Mouse (Mus musculus): ENCODE data around the gene Klf13.

The Klf13 gene

DNA sequence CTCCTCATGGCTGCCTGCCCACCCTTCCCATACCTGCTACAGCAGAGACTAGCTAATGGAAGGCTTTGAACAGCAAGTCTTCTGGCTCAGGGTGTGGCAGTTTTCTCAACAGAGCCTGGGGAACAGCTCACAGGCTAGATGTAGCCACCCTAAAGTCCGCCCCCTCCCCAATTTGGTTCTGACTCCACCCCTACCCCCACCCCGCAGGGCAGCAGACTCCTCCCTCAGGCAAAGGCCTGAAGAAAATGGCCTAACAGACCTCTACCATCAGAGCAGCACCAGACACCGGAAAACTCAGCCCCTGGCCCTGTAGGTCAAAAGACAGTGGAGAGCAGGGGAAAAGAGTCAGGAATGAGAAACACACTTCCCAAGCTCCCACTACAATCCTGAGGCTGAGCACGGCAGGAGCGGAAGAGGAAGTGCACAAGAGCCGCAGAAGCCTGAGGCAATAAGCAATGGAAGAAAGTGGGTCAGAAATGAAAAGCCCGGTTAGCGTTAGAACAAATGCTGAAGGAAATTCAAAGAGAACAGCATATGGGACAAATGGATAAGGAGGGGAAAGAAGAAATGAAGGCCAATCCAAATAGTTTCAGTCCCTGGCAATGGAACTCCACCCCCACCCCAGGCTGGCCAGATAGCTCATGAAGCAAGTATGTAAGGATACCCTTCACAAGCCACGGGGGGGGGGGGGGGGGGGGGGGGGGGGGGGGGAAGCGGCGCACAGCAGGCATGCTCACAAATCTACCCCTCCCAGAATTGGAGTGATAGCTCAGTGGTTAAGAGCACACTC is 30.0 kb downstream of the Klf13 start:
- no peak for DNase-seq (ENCODE audit: low spot score in 2 of 2)

DNA sequence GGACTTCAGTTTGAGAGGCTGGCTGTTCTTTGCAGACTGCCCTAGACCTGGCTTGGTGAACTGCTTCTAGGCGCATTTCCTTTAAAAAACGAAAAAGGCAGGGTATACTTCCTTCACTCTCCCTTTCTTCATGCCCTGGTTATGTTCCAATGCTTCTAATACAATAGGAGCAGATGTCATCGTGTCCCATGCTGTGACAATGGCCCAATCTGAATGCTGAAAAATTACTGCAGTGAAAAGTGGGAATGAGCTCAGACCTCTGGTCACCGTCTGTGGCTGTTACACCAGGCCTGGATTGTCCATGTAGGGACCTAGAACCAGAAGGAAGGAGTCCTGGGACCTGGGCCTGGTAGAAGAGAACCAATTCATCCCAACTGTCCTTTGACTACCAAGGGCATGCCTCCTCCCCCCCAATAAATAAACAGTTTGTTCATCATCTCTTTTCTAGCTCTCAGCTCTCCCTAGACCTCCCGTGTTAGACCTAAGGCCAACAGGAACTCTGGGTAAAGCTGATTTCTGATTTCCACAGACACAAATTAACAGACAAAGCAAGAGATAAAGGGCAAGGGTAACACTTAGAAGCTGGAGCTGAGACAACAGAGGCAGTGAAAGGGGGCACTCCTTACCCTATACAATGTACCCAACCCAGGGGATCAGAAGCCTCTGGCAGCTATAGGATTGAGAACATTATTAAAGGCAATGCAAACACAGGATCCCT is 30.8 kb downstream of the Klf13 start:
- no peak for DNase-seq (ENCODE audit: low spot score in 2 of 2)

DNA sequence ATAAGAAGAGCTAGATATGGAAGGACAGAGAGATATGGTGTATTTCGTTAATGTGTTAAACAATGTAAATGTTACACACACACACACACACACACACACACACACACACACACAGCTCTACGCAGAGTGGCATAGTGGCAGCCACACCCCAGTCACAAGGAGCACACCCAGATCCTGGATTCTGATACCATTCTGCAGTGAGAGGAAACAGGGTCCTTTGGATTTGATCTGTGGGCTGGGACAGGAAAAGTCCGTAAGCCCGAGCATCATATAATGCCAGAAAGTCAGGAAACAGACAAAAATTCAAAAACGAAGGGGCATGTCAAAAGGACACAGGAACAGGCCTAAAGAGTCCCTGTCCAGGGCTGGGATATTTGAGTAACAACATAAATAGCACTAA is 33.1 kb downstream of the Klf13 start:
- DNase-seq (ENCODE audit: low spot score in 2 of 2) = no peak

DNA sequence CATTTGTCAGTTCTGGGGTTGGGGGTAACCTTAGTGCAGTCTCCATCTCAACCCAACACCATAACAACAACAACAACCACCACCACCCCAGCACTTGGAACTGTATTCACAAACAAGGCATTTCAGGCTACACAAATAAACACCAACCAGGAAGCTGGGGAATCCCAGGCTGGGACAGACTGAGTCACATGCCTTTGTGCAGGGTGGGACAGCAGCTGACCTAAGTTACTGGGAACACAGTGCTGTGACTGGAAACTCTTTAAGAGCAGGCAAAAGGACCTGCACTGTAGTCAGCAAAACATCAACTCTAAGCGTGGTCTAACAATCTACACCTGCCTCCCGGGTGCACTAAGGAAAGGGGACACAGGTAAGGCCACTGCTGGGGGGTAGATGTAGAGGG is 33.5 kb downstream of the Klf13 start:
- no peak for DNase-seq (ENCODE audit: low spot score in 2 of 2)

DNA sequence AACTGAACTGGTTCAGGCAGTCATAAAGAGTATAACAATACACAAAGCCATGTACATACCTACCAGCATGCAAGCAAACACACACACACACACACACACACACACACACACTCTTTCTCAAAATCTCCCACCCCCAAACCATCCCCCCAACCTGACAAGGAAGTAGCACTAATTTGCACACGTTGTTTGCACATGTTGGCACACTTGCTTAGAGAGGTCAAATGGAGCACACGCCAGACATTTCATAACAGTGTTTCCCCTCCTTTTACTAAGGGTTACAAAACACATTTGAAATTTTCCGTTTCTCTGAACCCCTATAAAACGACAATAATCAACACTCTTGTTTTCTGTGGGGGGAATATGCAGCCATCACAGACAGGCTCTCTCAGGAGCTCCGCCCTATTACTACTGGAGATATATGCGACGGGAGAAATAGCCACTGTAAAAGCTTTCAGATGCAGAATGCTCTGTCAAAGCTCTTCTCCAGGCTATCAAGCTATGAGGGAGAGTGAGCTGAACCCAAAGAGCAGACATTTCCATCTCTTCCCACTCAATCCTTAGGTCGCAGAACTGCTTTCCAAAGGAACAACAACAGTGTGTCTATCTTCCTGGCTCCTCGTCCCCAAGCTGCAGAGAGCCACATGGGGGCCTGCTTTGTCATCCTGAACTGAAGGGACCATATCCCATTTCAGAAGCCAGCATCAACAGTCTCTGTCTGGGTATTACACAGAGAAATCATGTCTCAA is 34.9 kb downstream of the Klf13 start:
- no peak for DNase-seq (ENCODE audit: low spot score in 2 of 2)

DNA sequence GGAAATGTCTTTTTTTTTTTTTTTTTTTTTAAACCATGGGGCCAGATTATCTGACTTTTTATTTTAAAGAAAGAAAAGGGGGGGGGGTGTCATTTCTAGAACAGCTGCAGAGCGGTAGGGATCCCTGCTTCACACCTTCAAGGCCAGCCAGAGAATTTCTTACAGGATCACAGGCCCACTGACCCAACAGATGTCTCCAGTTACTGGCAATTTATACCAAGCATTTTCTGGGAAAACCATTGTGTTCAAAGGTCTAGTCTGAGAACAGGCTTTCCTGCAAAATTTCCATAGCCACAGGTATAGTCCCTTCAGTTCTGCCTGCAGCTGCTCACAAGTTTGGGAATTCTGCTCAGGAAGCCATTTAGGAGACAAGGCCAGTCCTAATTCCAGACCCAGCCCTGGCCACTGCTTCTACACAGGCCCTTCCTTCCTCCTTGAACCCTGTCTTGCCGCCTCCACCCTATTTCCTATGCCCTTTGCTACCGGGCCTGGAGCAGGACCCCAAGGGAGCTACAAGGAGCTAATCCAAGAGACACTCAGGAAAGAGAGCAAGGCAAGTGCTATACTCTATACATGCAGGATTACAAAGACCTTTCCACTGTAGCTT is 36.0 kb downstream of the Klf13 start:
- DNase-seq (ENCODE audit: low spot score in 2 of 2) = no peak

DNA sequence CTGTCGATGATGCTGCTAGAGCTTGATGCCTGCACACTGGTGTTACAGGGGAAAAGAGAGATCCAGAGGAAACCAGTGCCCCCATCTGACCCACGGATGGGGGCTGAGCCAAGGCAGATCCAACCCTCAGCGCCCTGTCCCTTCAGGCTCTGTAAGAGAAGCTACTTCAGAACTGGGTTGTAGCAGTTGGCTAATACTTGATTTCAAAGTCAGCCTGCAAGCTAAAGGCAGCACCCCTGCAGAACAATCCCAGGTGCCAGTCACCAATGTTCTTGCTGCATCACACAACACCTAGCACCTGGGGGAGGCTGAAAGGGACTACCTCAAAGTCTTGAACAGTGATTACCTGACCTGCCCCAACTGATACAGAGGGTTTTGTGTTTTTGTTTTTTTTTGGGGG is 36.8 kb downstream of the Klf13 start:
- DNase-seq (ENCODE audit: low spot score in 2 of 2) = no peak

DNA sequence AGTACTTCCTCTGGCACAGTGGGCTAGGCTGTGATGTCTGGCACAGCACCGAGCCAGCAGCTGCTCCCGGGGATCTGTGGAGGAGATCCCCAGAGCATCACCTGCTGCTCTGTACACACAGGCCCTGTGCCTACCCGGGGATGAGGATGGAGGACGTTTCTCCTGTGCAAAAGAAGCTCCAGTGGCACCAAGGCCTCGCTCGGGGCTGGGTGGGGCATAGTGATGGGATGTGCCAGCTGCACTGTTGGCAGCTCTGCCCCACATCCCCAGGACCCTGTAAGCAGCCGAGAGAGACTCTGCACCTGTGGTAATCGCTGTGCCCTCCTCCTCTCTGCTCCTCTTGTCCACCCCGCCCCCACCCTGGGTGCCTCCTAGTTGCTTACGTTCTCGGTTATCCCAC is 37.4 kb downstream of the Klf13 start:
- DNase-seq (ENCODE audit: low spot score in 2 of 2) = no peak

DNA sequence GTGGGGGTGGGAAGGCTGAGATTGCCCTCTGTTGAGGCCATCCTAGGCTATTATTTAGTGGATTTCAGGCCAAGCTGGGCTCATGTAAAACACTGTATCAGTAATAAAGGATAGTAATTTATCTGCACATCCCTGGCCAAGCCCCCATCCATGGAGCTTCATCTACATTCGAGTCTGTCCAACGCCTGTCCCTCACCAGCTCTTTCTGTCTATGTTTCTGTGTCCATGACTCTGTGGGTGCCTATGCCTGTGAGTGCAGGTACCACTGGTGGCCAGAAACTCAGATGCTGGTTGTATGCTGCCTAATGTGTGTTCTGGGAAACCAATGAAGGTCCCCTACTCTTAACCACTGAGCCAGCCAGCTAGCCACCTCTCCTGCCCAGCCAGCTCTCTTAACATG is 38.3 kb downstream of the Klf13 start:
- DNase-seq (ENCODE audit: low spot score in 2 of 2) = no peak

DNA sequence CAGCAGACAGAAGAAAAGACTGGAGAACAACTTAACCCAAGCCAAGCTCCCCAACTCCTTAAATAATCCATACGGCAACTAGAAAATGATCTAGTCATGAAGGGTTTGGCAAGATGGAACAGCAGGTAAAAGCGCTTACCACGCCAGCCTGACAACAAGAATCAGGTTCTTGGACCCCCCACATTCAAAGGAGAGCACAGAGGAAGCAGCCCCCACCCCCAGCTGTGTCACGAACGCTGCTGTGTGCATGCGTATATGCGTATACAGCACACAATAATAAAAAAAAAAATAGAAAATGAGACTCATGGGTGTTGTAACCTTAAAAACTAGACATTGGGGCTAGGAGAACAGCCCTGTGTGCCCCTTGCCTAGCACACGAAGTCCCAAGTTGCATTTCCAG is 38.8 kb downstream of the Klf13 start:
- DNase-seq (ENCODE audit: low spot score in 2 of 2) = no peak

DNA sequence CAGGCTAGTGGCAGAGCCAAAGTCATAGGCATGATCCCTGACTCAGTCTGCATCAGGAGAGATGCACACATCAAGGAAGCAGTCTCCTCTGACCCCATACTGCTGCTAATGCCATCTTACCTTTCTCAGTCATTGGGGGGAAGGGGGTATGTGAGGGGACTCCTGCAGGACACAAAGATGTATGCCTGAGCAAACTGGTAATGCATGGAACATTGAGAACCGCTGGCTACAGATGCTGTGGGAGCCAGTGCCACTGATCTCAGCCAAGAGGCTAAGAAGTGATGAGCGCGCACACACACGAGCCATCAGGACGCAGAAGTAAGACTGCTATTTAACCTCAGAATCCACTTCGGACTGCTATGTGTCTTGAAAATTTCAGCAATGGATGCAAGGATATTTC is 40.5 kb downstream of the Klf13 start:
- no peak for DNase-seq (ENCODE audit: low spot score in 2 of 2)

DNA sequence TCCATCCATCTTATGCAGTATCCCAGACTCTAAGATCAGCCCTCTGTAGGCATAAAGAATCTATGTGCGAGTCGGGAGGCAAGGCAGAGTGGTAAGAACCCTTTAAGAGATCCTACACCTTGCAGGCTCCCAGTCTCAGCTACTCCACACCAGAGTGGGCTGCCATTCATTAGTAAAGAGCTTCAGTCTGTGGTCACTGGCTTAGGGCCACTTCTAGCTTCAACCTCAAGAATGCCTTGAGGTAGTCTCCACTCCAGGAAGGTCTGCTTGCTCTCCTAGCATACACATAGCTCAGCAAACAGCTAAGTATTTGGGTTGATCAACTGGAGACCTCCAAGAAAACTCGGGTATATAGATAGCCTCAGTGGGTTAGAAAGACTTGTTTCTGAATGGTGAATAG is 41.1 kb downstream of the Klf13 start:
- no peak for DNase-seq (ENCODE audit: low spot score in 2 of 2)

DNA sequence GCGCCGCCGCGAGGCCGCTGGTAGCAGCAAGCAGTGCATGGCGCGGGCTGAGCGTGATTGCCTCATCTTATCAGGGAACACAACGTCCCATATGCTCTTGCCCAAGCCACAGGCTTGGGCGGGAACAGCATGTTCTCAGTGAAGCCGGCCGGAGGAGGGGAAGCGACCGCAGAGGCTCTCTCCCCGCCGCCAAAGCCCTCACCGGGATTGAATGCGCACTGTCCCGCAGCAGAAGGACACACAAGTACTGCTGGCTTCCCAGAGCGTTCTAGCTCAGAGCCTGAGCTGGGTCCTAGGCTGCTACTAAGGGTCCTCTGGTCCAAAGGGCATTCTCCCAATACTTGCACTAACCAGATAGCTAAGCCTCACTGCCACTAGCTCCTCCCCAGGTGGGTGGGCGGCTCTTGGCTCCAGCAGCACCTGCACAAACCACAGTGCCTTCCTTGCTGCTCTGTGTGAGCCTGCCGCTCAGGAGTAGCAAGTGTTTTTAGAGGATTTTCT is 41.7 kb downstream of the Klf13 start:
- peak; percentile 79 to 80 for DNase-seq (ENCODE audit: low spot score in 2 of 2)

DNA sequence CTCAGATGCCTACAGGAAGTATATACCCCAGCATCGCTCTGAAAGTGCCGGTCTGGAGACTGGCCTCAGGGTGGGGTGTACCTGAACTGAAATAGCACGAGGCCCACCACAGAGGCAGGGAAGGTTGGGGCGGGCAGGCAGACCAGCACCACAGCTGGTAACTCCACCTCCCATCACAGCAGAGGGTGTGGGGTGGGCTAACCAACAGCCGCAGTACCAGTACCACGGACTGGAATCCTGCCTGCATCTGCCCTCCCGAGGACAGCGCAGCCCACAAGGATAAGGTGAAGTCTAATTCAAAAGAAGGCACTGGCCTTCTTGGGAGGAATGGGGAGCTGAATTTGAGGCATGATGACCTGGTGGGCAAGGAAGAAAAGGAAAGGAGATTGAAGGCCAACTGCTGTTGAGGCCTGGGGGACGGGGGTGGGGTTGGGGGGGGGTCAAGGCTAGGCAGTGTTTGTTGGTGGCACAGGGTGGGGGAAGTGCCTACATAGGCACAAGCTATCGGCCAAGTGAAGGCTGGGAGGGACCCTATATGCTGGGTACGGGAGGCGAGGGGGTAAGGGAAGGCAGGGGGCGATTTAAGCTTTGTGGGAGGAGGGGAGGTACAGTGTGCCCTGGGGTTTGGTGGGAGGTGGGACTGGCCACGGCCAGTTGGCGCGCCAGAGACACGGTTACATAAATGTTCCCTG is 42.3 kb downstream of the Klf13 start:
- peak; percentile 39 to 49 for DNase-seq (ENCODE audit: low spot score in 2 of 2)

DNA sequence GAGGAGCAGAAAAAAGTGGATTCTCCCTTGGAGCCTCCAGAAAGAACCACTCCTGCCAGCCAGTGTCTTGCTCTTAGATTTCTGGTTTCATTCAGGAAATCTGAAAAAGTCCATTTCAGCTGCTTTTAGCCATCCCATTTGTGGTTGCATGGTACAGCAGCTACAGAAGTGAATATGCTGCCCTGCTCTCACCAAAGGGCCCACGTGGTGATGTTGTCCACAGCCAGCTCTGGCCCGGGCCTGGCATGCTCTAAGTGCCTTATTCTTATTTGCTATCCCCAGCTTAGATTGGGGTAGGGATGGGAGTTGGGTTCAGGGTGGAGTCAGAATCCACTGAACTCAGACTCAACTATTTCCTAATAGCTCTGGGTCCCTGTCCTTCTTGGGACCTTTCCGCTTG is 43.5 kb downstream of the Klf13 start:
- DNase-seq (ENCODE audit: low spot score in 2 of 2) = peak; percentile 53 to 56

DNA sequence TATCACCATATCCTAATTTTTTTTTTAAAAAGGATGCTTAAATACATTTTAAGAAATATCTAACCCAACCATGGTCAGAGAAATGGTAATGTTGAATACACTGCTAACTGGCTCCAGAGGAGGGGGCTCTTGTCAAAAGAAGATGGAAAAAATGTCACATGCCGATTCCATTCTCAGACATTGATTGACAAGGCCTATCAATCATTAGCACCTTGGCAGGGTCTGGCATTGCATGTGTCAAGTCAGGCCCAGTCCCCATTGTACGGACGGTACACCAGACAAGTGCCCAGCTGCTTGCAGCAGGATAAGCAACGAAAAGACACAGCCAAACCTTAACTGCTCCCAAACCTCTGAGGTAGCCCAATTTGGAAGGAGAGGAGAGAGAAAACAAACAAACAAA is 44.1 kb downstream of the Klf13 start:
- DNase-seq (ENCODE audit: low spot score in 2 of 2) = no peak

DNA sequence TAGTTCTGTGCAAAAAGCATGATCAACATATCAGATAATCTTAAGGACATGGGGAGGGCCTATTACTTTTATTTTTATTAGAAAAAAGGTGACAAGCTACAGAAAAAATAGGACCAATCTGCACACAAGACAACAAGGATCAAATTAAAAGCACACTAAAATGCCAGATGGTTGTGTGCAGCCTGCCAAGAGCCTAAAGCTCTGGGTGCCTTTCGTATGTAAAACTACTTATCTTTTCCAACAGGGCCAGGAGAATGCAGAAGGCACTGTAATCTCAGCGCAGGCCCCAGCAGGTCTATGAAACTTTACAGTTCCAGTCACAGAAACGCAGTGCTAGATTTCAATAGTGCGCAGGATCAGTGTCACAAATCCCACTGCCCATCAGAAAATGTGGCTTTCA is 45.0 kb downstream of the Klf13 start:
- no peak for DNase-seq (ENCODE audit: low spot score in 2 of 2)

DNA sequence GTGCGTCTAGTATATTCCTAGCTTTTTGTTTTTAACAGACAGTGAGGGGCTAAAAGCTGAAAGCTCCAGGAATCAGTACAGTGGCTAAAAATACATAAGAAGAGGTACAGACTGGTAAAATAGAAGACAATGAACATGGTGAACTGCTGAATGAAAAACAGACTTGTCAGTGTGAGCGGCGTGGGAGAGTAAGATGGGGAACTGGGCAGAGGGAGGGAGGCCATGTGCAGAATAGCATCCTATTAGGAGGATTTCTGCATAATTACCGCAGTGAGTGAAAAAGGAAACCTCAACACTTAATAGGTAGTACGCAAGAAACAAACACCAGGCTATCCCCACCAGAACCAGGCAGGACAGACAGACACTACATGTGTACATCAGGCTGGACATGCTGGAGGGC is 45.5 kb downstream of the Klf13 start:
- DNase-seq (ENCODE audit: low spot score in 2 of 2) = no peak

DNA sequence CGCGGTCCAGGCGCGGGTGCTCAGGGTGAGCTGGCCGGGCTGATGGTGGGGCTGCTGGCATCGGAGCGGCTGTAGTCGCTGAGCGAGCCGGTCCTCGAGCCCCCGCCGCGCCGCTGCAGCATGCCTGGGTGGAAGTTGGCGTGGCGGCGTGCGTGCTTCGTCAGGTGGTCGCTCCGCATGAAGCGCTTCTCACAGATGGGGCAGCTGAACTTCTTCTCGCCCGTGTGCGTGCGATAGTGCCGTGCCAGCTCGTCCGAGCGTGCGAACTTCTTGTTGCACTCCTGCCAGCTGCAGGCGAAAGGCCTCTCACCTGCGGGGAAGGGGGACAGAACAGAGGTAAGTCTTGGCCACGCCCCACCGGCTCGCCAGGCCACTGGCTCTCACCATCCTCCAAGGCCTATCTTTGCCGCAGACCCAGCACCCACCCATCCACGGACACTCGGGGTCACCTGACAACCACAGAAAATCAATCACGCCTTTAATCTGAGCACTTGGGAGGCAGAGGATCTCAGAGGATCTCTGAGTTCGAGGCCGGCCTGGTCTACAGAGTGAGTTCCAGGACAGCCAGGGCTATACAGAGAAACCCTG is 47.1 kb downstream of the Klf13 start:
- no peak for DNase-seq (ENCODE audit: low spot score in 2 of 2)

DNA sequence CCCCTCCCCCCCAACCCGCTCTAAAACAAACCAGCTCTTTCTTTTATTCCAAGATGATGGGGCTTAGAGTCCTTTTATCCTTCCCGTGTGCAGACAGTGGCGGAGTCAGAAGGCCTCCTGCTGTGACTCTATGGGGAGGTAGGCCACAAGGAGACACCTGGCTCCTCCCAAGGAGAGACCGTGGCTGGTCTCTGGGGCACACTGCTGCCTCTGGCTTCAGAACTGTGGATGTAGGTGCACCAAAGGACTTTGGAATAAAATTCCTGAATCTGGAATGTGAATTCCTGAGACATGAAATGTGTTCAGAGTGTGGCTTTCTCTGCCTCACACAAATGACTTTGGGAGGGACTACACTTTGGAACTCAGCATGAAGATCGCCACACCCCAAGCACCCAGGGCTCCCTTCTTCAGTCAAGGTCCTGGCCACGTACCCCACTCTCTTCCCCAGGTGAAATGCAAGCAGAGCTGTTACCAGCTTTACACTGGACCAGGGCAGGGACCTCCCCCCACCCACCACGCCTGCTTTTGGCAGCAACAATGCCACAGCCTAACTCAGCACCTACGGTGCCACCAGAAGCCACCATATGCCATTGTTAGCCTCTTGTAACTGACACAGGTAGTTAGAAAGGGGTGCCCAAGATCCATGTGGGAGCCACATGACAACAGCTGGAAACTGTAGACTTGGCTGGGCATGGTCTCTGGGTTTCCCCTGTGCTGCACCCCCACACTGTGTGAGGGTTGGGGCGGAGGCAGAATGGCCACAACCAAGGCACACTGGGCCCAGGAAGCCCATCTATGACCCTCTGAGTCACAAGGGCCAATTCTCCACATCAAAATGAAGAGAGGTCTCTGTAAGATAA is 49.4 kb downstream of the Klf13 start:
- no peak for DNase-seq (ENCODE audit: low spot score in 2 of 2)

All from spleen, postnatal 36 days (tissue).